Mouse (Mus musculus): ENCODE measurements around the gene Gbp9. TPM values are rescaled to one million over a fixed set of nuclear protein-coding genes. Genes with fewer than 3 reads are reported as not detected.
"Not testable (repeated sequence)": the region's sequence is repeated elsewhere in the genome, so short reads cannot be mapped to it uniquely, and the experiment has no call there.

The Gbp9 gene
- polyA plus RNA-seq (2015; fragmentation: Nextera tagmentation; extraction: Ambion mirVana): 3.3 and 3.5 TPM in 2 replicates

- 9% methylated on average over 2 of the region's 2 CpGs for WGBS
- not testable (repeated sequence) for H3K4me3 ChIP-seq (replicated peaks; ENCODE audit: low read length); H3K27me3 ChIP-seq (ENCODE audit: control insufficient read depth, insufficient read depth, low read length); ATAC-seq (ENCODE audit: insufficient read depth, low FRiP score); H3K27ac ChIP-seq (ENCODE audit: low read length); H3K4me2 ChIP-seq (ENCODE audit: low read depth, low read length); H3K9me3 ChIP-seq (replicated peaks; ENCODE audit: control insufficient read depth, low read length); H3K4me1 ChIP-seq (ENCODE audit: control insufficient read depth, insufficient read depth, low read length); H3K9ac ChIP-seq (ENCODE audit: low read length); H3K36me3 ChIP-seq (ENCODE audit: control insufficient read depth, insufficient read depth, low read length)
Measured at GRCm38 (mm10) chr5:105139409-105140088, at the start of gene Gbp9, which contains the start of the genes Gbp8 and Gbp4. TSS of gene Gbp9 (minus strand) at chr5:105139539. TSS of gene Gbp8 (minus strand) at chr5:105139540. TSS of gene Gbp4 (minus strand) at chr5:105139586.

- ATAC-seq (ENCODE audit: insufficient read depth, low FRiP score): no peak
- no peaks in the 10 kb centered on the region for H3K4me1 ChIP-seq (ENCODE audit: control insufficient read depth, insufficient read depth, low read length)
- H3K9ac ChIP-seq (ENCODE audit: low read length): no peak overlapping the region
Measured at GRCm38 (mm10) chr5:105181446-105181845, 42.1 kb upstream of the Gbp9 start.

GRCm38 (mm10) chr5:105156582-105156981 is 17.2 kb upstream of the Gbp9 start:
- H3K27ac ChIP-seq (ENCODE audit: low read length): no peak overlapping the region
- no peak for ATAC-seq (ENCODE audit: insufficient read depth, low FRiP score)
- H3K27me3 ChIP-seq (ENCODE audit: control insufficient read depth, insufficient read depth, low read length): no peaks in the 10 kb centered on the region
- H3K4me2 ChIP-seq (ENCODE audit: low read depth, low read length): no peak overlapping the region
- H3K9ac ChIP-seq (ENCODE audit: low read length): no peak overlapping the region
- H3K9me3 ChIP-seq (replicated peaks; ENCODE audit: control insufficient read depth, low read length): no peaks in the 10 kb centered on the region
- H3K4me3 ChIP-seq (replicated peaks; ENCODE audit: low read length): no peak overlapping the region
- H3K36me3 ChIP-seq (ENCODE audit: control insufficient read depth, insufficient read depth, low read length): no peaks in the 10 kb centered on the region
- H3K4me1 ChIP-seq (ENCODE audit: control insufficient read depth, insufficient read depth, low read length): no peaks in the 10 kb centered on the region
- 80% methylated on average over 5 of the region's 5 CpGs for WGBS

More at GRCm38 (mm10) chr5:105181446-105181845, 42.1 kb upstream of the Gbp9 start:
- no peaks in the 10 kb centered on the region for H3K36me3 ChIP-seq (ENCODE audit: control insufficient read depth, insufficient read depth, low read length)
- H3K27me3 ChIP-seq (ENCODE audit: control insufficient read depth, insufficient read depth, low read length): no peaks in the 10 kb centered on the region
- no peak overlapping the region for H3K4me3 ChIP-seq (replicated peaks; ENCODE audit: low read length)
- no peaks in the 10 kb centered on the region for H3K9me3 ChIP-seq (replicated peaks; ENCODE audit: control insufficient read depth, low read length)
- H3K27ac ChIP-seq (ENCODE audit: low read length): no peak overlapping the region
- no peak overlapping the region for H3K4me2 ChIP-seq (ENCODE audit: low read depth, low read length)

GRCm38 (mm10) chr5:105154049-105154448 is 14.7 kb upstream of the Gbp9 start:
- Histone ChIP-seq H3K4me3 (replicated peaks; ENCODE audit: low read length) (no peak overlapping the region), H3K4me1 (ENCODE audit: control insufficient read depth, insufficient read depth, low read length) (no peaks in the 10 kb centered on the region), H3K9ac (ENCODE audit: low read length) (no peak overlapping the region), H3K27me3 (ENCODE audit: control insufficient read depth, insufficient read depth, low read length) (no peaks in the 10 kb centered on the region), H3K4me2 (ENCODE audit: low read depth, low read length) (no peak overlapping the region), H3K36me3 (ENCODE audit: control insufficient read depth, insufficient read depth, low read length) (no peaks in the 10 kb centered on the region), H3K9me3 (replicated peaks; ENCODE audit: control insufficient read depth, low read length) (no peaks in the 10 kb centered on the region), H3K27ac (ENCODE audit: low read length) (no peak overlapping the region)
- no peak for ATAC-seq (ENCODE audit: insufficient read depth, low FRiP score)

- not testable (repeated sequence) for H3K4me3 ChIP-seq (replicated peaks; ENCODE audit: low read length); H3K9me3 ChIP-seq (replicated peaks; ENCODE audit: control insufficient read depth, low read length); H3K36me3 ChIP-seq (ENCODE audit: control insufficient read depth, insufficient read depth, low read length); H3K9ac ChIP-seq (ENCODE audit: low read length); H3K27ac ChIP-seq (ENCODE audit: low read length); H3K4me2 ChIP-seq (ENCODE audit: low read depth, low read length); ATAC-seq (ENCODE audit: insufficient read depth, low FRiP score); H3K4me1 ChIP-seq (ENCODE audit: control insufficient read depth, insufficient read depth, low read length); H3K27me3 ChIP-seq (ENCODE audit: control insufficient read depth, insufficient read depth, low read length)
- WGBS: 66% methylated on average over 2 of the region's 2 CpGs
Measured at GRCm38 (mm10) chr5:105148062-105148461, 8.7 kb upstream of the Gbp9 start.

GRCm38 (mm10) chr5:105146447-105146846 is 7.1 kb upstream of the Gbp9 start:
- no peaks in the 10 kb centered on the region for H3K36me3 ChIP-seq (ENCODE audit: control insufficient read depth, insufficient read depth, low read length)
- H3K27ac ChIP-seq (ENCODE audit: low read length): no peak overlapping the region
- ATAC-seq (ENCODE audit: insufficient read depth, low FRiP score): no peak
- H3K4me2 ChIP-seq (ENCODE audit: low read depth, low read length): no peak overlapping the region
- H3K4me1 ChIP-seq (ENCODE audit: control insufficient read depth, insufficient read depth, low read length): no peaks in the 10 kb centered on the region
- H3K9ac ChIP-seq (ENCODE audit: low read length): no peak overlapping the region
- H3K9me3 ChIP-seq (replicated peaks; ENCODE audit: control insufficient read depth, low read length): no peaks in the 10 kb centered on the region
- no peak overlapping the region for H3K4me3 ChIP-seq (replicated peaks; ENCODE audit: low read length)
- no peaks in the 10 kb centered on the region for H3K27me3 ChIP-seq (ENCODE audit: control insufficient read depth, insufficient read depth, low read length)

- H3K4me2 ChIP-seq (ENCODE audit: low read depth, low read length); H3K4me3 ChIP-seq (replicated peaks; ENCODE audit: low read length); H3K4me1 ChIP-seq (ENCODE audit: control insufficient read depth, insufficient read depth, low read length); H3K27ac ChIP-seq (ENCODE audit: low read length); H3K9ac ChIP-seq (ENCODE audit: low read length); ATAC-seq (ENCODE audit: insufficient read depth, low FRiP score); H3K9me3 ChIP-seq (replicated peaks; ENCODE audit: control insufficient read depth, low read length); H3K36me3 ChIP-seq (ENCODE audit: control insufficient read depth, insufficient read depth, low read length); H3K27me3 ChIP-seq (ENCODE audit: control insufficient read depth, insufficient read depth, low read length): not testable (repeated sequence)
- 46% methylated on average over 3 of the region's 3 CpGs for WGBS
Measured at GRCm38 (mm10) chr5:105145731-105146130, 6.4 kb upstream of the Gbp9 start.

- H3K9ac ChIP-seq (ENCODE audit: low read length); H3K4me3 ChIP-seq (replicated peaks; ENCODE audit: low read length); H3K27ac ChIP-seq (ENCODE audit: low read length); ATAC-seq (ENCODE audit: insufficient read depth, low FRiP score); H3K4me2 ChIP-seq (ENCODE audit: low read depth, low read length); H3K4me1 ChIP-seq (ENCODE audit: control insufficient read depth, insufficient read depth, low read length); H3K27me3 ChIP-seq (ENCODE audit: control insufficient read depth, insufficient read depth, low read length); H3K36me3 ChIP-seq (ENCODE audit: control insufficient read depth, insufficient read depth, low read length); H3K9me3 ChIP-seq (replicated peaks; ENCODE audit: control insufficient read depth, low read length): not testable (repeated sequence)
- WGBS: 51% methylated on average over 2 of the region's 2 CpGs
Measured at GRCm38 (mm10) chr5:105140089-105140810, 911 bp upstream of the Gbp9 start.

GRCm38 (mm10) chr5:105138906-105139305 is 433 bp downstream of the Gbp9 start:
- Histone ChIP-seq H3K27me3 (ENCODE audit: control insufficient read depth, insufficient read depth, low read length) (no peaks in the 10 kb centered on the region), H3K4me2 (ENCODE audit: low read depth, low read length) (no peak overlapping the region), H3K9me3 (replicated peaks; ENCODE audit: control insufficient read depth, low read length) (no peaks in the 10 kb centered on the region), H3K9ac (ENCODE audit: low read length) (no peak overlapping the region), H3K4me1 (ENCODE audit: control insufficient read depth, insufficient read depth, low read length) (no peaks in the 10 kb centered on the region), H3K36me3 (ENCODE audit: control insufficient read depth, insufficient read depth, low read length) (no peaks in the 10 kb centered on the region), H3K4me3 (replicated peaks; ENCODE audit: low read length) (no peak overlapping the region), H3K27ac (ENCODE audit: low read length) (no peak overlapping the region)
- WGBS: 67% methylated on average over 1 of the region's 1 CpGs
- no peak for ATAC-seq (ENCODE audit: insufficient read depth, low FRiP score)

Measured in stomach, embryonic 16.5 days (tissue).